Mouse (Mus musculus) sigmoid colon, adult 10 weeks (tissue): ENCODE data around the gene Vmn1r82. TPM values are rescaled to one million over a fixed set of nuclear protein-coding genes. Genes with fewer than 3 reads are reported as not detected.

Experiments
- polyA plus RNA-seq: library from polyadenylated mRNA; stranded (reverse); fragments of 350-450 nt; fragmentation: Illumina TruSeq; extraction: RNeasy Lipid Tissue Mini Kit (QIAGEN cat#74804); gene quantifications from one replicate; pipeline ENCODE4 v1.2.3, GENCODE M21; 2014; ENCODE audit warnings: low read depth, low replicate concordance

Gene Vmn1r82
- polyA plus RNA-seq, result not detected

DNA sequence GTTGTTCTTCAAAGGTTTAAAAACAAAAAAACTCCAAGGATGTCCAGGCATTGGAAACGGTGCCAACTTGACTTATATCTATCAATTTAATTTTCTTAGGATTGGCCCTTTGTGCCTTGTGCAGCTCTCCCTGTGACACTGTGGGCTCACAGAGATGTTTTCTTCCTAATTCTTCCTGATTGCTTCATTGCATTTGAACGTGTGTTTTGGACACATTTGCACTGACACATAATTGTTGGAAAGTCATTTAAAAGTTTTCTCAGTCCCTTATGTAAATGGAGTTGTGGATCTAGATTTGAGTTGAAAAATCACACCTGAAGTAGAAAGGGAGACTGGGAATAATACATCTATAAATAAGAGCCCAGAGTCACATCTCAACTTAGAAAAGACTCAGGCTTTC lies at the start of gene Vmn1r82:
Gene Vmn1r82, plus strand, starts transcription at position 301 of the 400 bp plus-strand sequence.

GRCm38 (mm10) chr7:12268169-12268568 lies 32.1 kb upstream of the Vmn1r82 start, which contains the start of gene Vmn1r81:
TSS of gene Vmn1r81 (minus strand) at chr7:12268269.

DNA sequence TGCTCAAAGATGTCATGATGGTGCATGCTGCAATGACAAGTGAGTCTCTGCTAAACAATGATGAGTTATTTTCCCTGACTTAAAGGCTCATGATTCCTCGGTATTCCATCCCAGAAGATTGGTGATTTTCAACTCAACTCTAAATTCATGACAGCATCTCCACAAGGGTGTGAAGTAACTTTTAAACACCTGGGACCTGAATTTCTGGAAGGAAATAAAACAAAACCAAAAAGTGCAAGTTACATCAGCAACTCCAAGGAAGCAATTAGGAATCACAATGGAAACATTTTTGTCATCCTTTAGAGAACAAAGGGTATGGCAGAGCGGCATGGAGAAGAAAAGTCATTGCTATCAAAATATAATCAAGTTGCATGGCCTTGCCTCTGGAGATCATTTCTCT lies 29.2 kb downstream of the Vmn1r82 start, which contains the start of gene Vmn1r83:
Gene Vmn1r83, minus strand, starts transcription at position 101 of the 400 bp plus-strand sequence.

Other genes starting within 250 kb of the Vmn1r82 start
- not detected for gene Vmn1r78, start 150.2 kb upstream of the Vmn1r82 start, polyA plus RNA-seq
- gene Vmn1r79, start 129.2 kb upstream of the Vmn1r82 start, polyA plus RNA-seq, result not detected
- gene Vmn1r80, start 111.1 kb upstream of the Vmn1r82 start, polyA plus RNA-seq, result not detected
- not detected for gene Vmn1r81, start 32.2 kb upstream of the Vmn1r82 start, polyA plus RNA-seq
- not detected for gene Vmn1r83, start 29.1 kb downstream of the Vmn1r82 start, polyA plus RNA-seq
- gene Vmn1r84, start 68.8 kb downstream of the Vmn1r82 start, polyA plus RNA-seq, result not detected
- 2.2 TPM for gene Zfp551, start 122.3 kb downstream of the Vmn1r82 start, polyA plus RNA-seq
- gene Zfp606, start 177.9 kb downstream of the Vmn1r82 start, polyA plus RNA-seq, result 36.8 TPM
- gene 2900092C05Rik, start 212.1 kb downstream of the Vmn1r82 start, polyA plus RNA-seq, result not detected